Mouse (Mus musculus) myocyte (in vitro differentiated cells): ENCODE results near the gene Mcu.

Source experiments
- CEBPB ChIP-seq: IDR thresholded peaks from 2 replicates; pipeline ENCODE4 v1.6.1; 2011; ENCODE audit warnings: mild to moderate bottlenecking, moderate library complexity; ENCODE audit not compliant: poor library complexity, insufficient read depth, severe bottlenecking
- POLR2A ChIP-seq: IDR thresholded peaks from one replicate; pipeline ENCODE4 v1.6.1; 2011; ENCODE audit warnings: low read depth, mild to moderate bottlenecking, control low read depth, moderate library complexity; ENCODE audit not compliant: insufficient read length

DNA sequence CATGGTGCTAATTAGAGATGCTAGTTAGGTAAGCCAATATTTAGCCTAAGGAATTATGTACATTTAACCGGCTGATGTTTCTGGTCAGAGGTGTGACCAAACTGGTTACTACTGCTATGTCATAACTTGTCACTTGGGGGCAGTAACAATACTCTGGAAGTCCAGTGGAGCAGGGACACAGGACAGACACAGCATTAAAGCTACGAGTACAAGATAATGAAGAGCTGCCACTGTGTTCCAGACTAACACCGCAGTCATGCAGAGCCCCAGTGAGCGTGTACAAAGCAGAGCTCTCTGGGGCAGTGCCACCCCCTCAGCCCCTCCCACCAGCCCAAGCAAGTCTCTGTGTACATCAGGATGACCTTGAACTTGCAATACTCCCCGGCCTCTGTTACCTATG is 164.7 kb downstream of the Mcu start:
- TF ChIP-seq CEBPB: no peak
- no peak for TF ChIP-seq POLR2A
